Mouse (Mus musculus) hindbrain, embryonic 16.5 days (tissue): ENCODE data around the gene Sec24a. TPM values are rescaled to one million over a fixed set of nuclear protein-coding genes. Genes with fewer than 3 reads are reported as not detected.
"Not testable (repeated sequence)": the region's sequence is repeated elsewhere in the genome, so short reads cannot be mapped to it uniquely, and the experiment has no call there.

Experiments
- ATAC-seq: fragments of 200-750 bp; cut with Nextera tagmentation; 2 replicates; pipeline ENCODE4 v1.8.0; 2017; ENCODE audit warnings: moderate TSS enrichment, moderate library complexity
- H3K27ac ChIP-seq: fragments of 300-500 bp; sonication (generic); 2 replicates; pipeline ENCODE4 v1.5.1; 2014; ENCODE audit warnings: low read depth, mild to moderate bottlenecking, control low read depth, low read length, moderate library complexity
- H3K27me3 ChIP-seq: fragments of 300-500 bp; sonication (generic); replicated peaks from 2 replicates; pipeline ENCODE4 v1.6.1; 2014; ENCODE audit warnings: low read length; ENCODE audit not compliant: control insufficient read depth, insufficient read depth
- H3K36me3 ChIP-seq: fragments of 300-500 bp; sonication (generic); 2 replicates; pipeline ENCODE4 v1.6.1; 2014; ENCODE audit warnings: mild to moderate bottlenecking, low read length, moderate library complexity, mixed read lengths; ENCODE audit not compliant: control insufficient read depth, insufficient read depth
- H3K4me1 ChIP-seq: fragments of 300-500 bp; sonication (generic); 2 replicates; pipeline ENCODE4 v1.6.1; 2014; ENCODE audit warnings: low read depth, low read length; ENCODE audit not compliant: control insufficient read depth, insufficient read depth
- H3K4me2 ChIP-seq: fragments of 300-500 bp; sonication (generic); 2 replicates; pipeline ENCODE4 v1.6.1; 2014; ENCODE audit warnings: mild to moderate bottlenecking, low read length, control low read depth, moderate library complexity
- H3K4me3 ChIP-seq: fragments of 300-500 bp; sonication (generic); 2 replicates; pipeline ENCODE4 v1.5.1; 2014; ENCODE audit warnings: mild to moderate bottlenecking, low read length, control low read depth, moderate library complexity
- H3K9ac ChIP-seq: fragments of 300-500 bp; sonication (generic); 2 replicates; pipeline ENCODE4 v1.6.1; 2014; ENCODE audit warnings: low read depth, mild to moderate bottlenecking, control low read depth, low read length, moderate library complexity
- H3K9me3 ChIP-seq: fragments of 300-500 bp; sonication (generic); 2 replicates; pipeline ENCODE4 v1.6.1; 2014; ENCODE audit warnings: mild to moderate bottlenecking, low read length, moderate library complexity; ENCODE audit not compliant: control insufficient read depth
- WGBS: fragments of 180-500 bp; shearing (Covaris S2); extraction: QIAGEN DNeasy Blood & Tissue Kit; methylation state at CpG from one replicate; pipeline ENCODE4 v1.1.7; 2014; 5-methylcytosine and 5-hydroxymethylcytosine counted together
- polyA plus RNA-seq: library from polyadenylated mRNA; unstranded; fragments of >200 nt; fragmentation: Nextera tagmentation; extraction: Ambion mirVana; gene quantifications from 2 replicates; pipeline ENCODE4 v1.2.1, GENCODE M21; 2015

The Sec24a gene
- polyA plus RNA-seq, 1 experiment from 2014 or later, result 12.0 TPM

- H3K27me3 ChIP-seq, result no peaks in the 10 kb centered on the region
- no peak overlapping the region for H3K9ac ChIP-seq
- WGBS, result 34% methylated on average over 13 of the region's 13 CpGs
- H3K36me3 ChIP-seq, result peaks cover 3% of the 10 kb centered on the region; the same call in 1 of the 2 replicates
- no peak overlapping the region for H3K27ac ChIP-seq
- H3K4me2 ChIP-seq, result peak overlapping the region; percentile 11; the same call in 1 of the 2 replicates
- no peak overlapping the region for H3K4me3 ChIP-seq
- H3K9me3 ChIP-seq, result no peaks in the 10 kb centered on the region
- no peaks in the 10 kb centered on the region for H3K4me1 ChIP-seq
- ATAC-seq, result no peak
Measured at GRCm38 (mm10) chr11:51681324-51681975, 82.0 kb downstream of the Sec24a start.

GRCm38 (mm10) chr11:51679466-51679865, 84.0 kb downstream of the Sec24a start:
- Histone ChIP-seq H3K9ac (no peak overlapping the region), H3K4me2 (no peak overlapping the region), H3K27me3 (no peaks in the 10 kb centered on the region), H3K4me3 (no peak overlapping the region), H3K4me1 (no peaks in the 10 kb centered on the region), H3K27ac (no peak overlapping the region), H3K36me3 (no peaks in the 10 kb centered on the region), H3K9me3 (no peaks in the 10 kb centered on the region)
- 76% methylated on average over 3 of the region's 3 CpGs for WGBS
- ATAC-seq, result no peak

GRCm38 (mm10) chr11:51677737-51678418, 85.6 kb downstream of the Sec24a start:
- no peaks in the 10 kb centered on the region for H3K4me1 ChIP-seq
- no peaks in the 10 kb centered on the region for H3K9me3 ChIP-seq
- ATAC-seq, result no peak
- H3K4me2 ChIP-seq, result no peak overlapping the region
- no peak overlapping the region for H3K4me3 ChIP-seq
- H3K9ac ChIP-seq, result no peak overlapping the region
- WGBS, result 73% methylated on average over 6 of the region's 6 CpGs
- H3K27ac ChIP-seq, result no peak overlapping the region
- H3K36me3 ChIP-seq, result no peaks in the 10 kb centered on the region
- no peaks in the 10 kb centered on the region for H3K27me3 ChIP-seq

- Histone ChIP-seq H3K27ac (no peak overlapping the region), H3K4me2 (no peak overlapping the region), H3K9ac (no peak overlapping the region), H3K36me3 (no peaks in the 10 kb centered on the region), H3K4me1 (no peaks in the 10 kb centered on the region), H3K4me3 (no peak overlapping the region), H3K27me3 (no peaks in the 10 kb centered on the region), H3K9me3 (no peaks in the 10 kb centered on the region)
- WGBS, result 84% methylated on average over 5 of the region's 5 CpGs
- no peak for ATAC-seq
Measured at GRCm38 (mm10) chr11:51675386-51675785, 88.0 kb downstream of the Sec24a start.

- no peaks in the 10 kb centered on the region for H3K36me3 ChIP-seq
- H3K9ac ChIP-seq, result no peak overlapping the region
- no peaks in the 10 kb centered on the region for H3K9me3 ChIP-seq
- H3K4me1 ChIP-seq, result no peaks in the 10 kb centered on the region
- no peaks in the 10 kb centered on the region for H3K27me3 ChIP-seq
- no peak overlapping the region for H3K4me3 ChIP-seq
- H3K4me2 ChIP-seq, result no peak overlapping the region
- no peak for ATAC-seq
- 85% methylated on average over 9 of the region's 9 CpGs for WGBS
- H3K27ac ChIP-seq, result no peak overlapping the region
Measured at GRCm38 (mm10) chr11:51673291-51673690, 90.1 kb downstream of the Sec24a start.

GRCm38 (mm10) chr11:51671376-51671775, 92.1 kb downstream of the Sec24a start:
- Histone ChIP-seq H3K27ac (no peak overlapping the region), H3K4me1 (no peaks in the 10 kb centered on the region), H3K9me3 (no peaks in the 10 kb centered on the region), H3K4me3 (no peak overlapping the region), H3K9ac (no peak overlapping the region), H3K4me2 (no peak overlapping the region), H3K36me3 (no peaks in the 10 kb centered on the region), H3K27me3 (no peaks in the 10 kb centered on the region)
- no peak for ATAC-seq
- 65% methylated on average over 2 of the region's 2 CpGs for WGBS

GRCm38 (mm10) chr11:51670846-51671245, 92.6 kb downstream of the Sec24a start:
- Histone ChIP-seq H3K9me3 (no peaks in the 10 kb centered on the region), H3K9ac (no peak overlapping the region), H3K27me3 (no peaks in the 10 kb centered on the region), H3K27ac (no peak overlapping the region), H3K4me1 (no peaks in the 10 kb centered on the region), H3K36me3 (no peaks in the 10 kb centered on the region), H3K4me3 (no peak overlapping the region), H3K4me2 (no peak overlapping the region)
- WGBS, result 90% methylated on average over 7 of the region's 7 CpGs
- no peak for ATAC-seq

GRCm38 (mm10) chr11:51664747-51665146, 98.7 kb downstream of the Sec24a start:
- 95% methylated on average over 7 of the region's 7 CpGs for WGBS

GRCm38 (mm10) chr11:51662632-51663031, 100.8 kb downstream of the Sec24a start:
- Histone ChIP-seq H3K9me3 (no peaks in the 10 kb centered on the region), H3K9ac (no peak overlapping the region), H3K4me3 (no peak overlapping the region), H3K27ac (no peak overlapping the region), H3K36me3 (no peaks in the 10 kb centered on the region), H3K4me2 (no peak overlapping the region), H3K4me1 (no peaks in the 10 kb centered on the region; the same call in 1 of the 2 replicates), H3K27me3 (no peaks in the 10 kb centered on the region)
- no peak for ATAC-seq
- WGBS, result 63% methylated on average over 6 of the region's 7 CpGs

More at GRCm38 (mm10) chr11:51664747-51665146, 98.7 kb downstream of the Sec24a start:
- H3K9me3 ChIP-seq, ATAC-seq, H3K27me3 ChIP-seq, H3K9ac ChIP-seq, H3K27ac ChIP-seq, H3K4me2 ChIP-seq, H3K4me1 ChIP-seq, H3K36me3 ChIP-seq, H3K4me3 ChIP-seq: not testable (repeated sequence)
